Mouse (Mus musculus) kidney, adult 2 months (tissue): Measurements from ENCODE around the gene Igf1r. TPM values are rescaled to one million over a fixed set of nuclear protein-coding genes. Genes with fewer than 3 reads are reported as not detected.

Source experiments
- DNase-seq: peaks from one replicate; pipeline ENCODE4 v3.0.0; 2021
- H3K27ac ChIP-seq: fragments of 200-500 bp; 2 replicates; pipeline ENCODE4 v1.5.1; 2012; ENCODE audit warnings: low read depth, low read length, control low read depth, inconsistent platforms; ENCODE audit not compliant: insufficient read depth
- H3K27me3 ChIP-seq: fragments of 200-500 bp; replicated peaks from 2 replicates; pipeline ENCODE4 v1.6.1; 2012; ENCODE audit warnings: mild to moderate bottlenecking, moderate library complexity, low read length, inconsistent platforms; ENCODE audit not compliant: control insufficient read depth, insufficient read depth
- H3K36me3 ChIP-seq: fragments of 200-500 bp; 2 replicates; pipeline ENCODE4 v1.6.1; 2012; ENCODE audit warnings: mild to moderate bottlenecking, moderate library complexity, low read length, inconsistent platforms; ENCODE audit not compliant: control insufficient read depth, insufficient read depth
- H3K4me1 ChIP-seq: fragments of 200-500 bp; 2 replicates; pipeline ENCODE4 v1.6.1; 2011; ENCODE audit warnings: low read length; ENCODE audit not compliant: control insufficient read depth, insufficient read depth
- H3K4me3 ChIP-seq: fragments of 200-500 bp; 2 replicates; pipeline ENCODE4 v1.5.1; 2011; ENCODE audit warnings: mild to moderate bottlenecking, low read depth, low read length, control low read depth; ENCODE audit not compliant: insufficient read depth
- CTCF ChIP-seq: fragments of 200-500 bp; conservative IDR thresholded peaks from 2 replicates; pipeline ENCODE4 v1.5.1; 2011; ENCODE audit warnings: low read depth, mild to moderate bottlenecking, control low read depth, low read length, moderate library complexity, mixed read lengths; ENCODE audit not compliant: insufficient read depth, insufficient read length
- POLR2A ChIP-seq: fragments of 200-500 bp; IDR thresholded peaks from one replicate; pipeline ENCODE4 v1.6.1; 2011; ENCODE audit warnings: low read depth, low read length, control low read depth
- WGBS: fragments of 180-500 bp; shearing (Covaris S2); methylation state at CpG from one replicate; pipeline ENCODE4 v1.1.7; 2018; 5-methylcytosine and 5-hydroxymethylcytosine counted together
- polyA plus RNA-seq: library from polyadenylated mRNA; depleted of rRNA; stranded (reverse); fragments of >200 nt; gene quantifications from 2 replicates; pipeline ENCODE4 v1.2.3, GENCODE M21; 2012

Gene Igf1r
- polyA plus RNA-seq, 1 experiment = 29.2 TPM

- Histone ChIP-seq H3K27ac (no peak overlapping the region), H3K4me1 (peaks cover 15% of the 10 kb centered on the region; the same call in 1 of the 2 replicates), H3K27me3 (no peaks in the 10 kb centered on the region), H3K4me3 (no peak overlapping the region), H3K36me3 (peaks cover 3% of the 10 kb centered on the region; the same call in 1 of the 2 replicates)
- TF ChIP-seq CTCF = no peak
- no peak for TF ChIP-seq POLR2A
- DNase-seq = no peak
- WGBS = 92% methylated on average over 7 of the region's 7 CpGs
Measured at GRCm38 (mm10) chr7:68006074-68006473, 53.4 kb downstream of the Igf1r start.

GRCm38 (mm10) chr7:68006496-68006895 is 53.9 kb downstream of the Igf1r start:
- DNase-seq = no peak
- Histone ChIP-seq H3K4me3 (no peak overlapping the region), H3K27me3 (no peaks in the 10 kb centered on the region), H3K4me1 (peaks cover 15% of the 10 kb centered on the region; the same call in 1 of the 2 replicates), H3K36me3 (peaks cover 3% of the 10 kb centered on the region; the same call in 1 of the 2 replicates), H3K27ac (no peak overlapping the region)
- TF ChIP-seq CTCF = no peak
- TF ChIP-seq POLR2A = no peak
- WGBS = 76% methylated on average over 6 of the region's 6 CpGs

- Histone ChIP-seq H3K27ac (no peak overlapping the region), H3K4me3 (no peak overlapping the region), H3K36me3 (no peaks in the 10 kb centered on the region), H3K4me1 (peaks cover 22% of the 10 kb centered on the region; the same call in 1 of the 2 replicates), H3K27me3 (no peaks in the 10 kb centered on the region)
- no peak for DNase-seq
- TF ChIP-seq POLR2A = no peak
- no peak for TF ChIP-seq CTCF
- 75% methylated on average over 8 of the region's 8 CpGs for WGBS
Measured at GRCm38 (mm10) chr7:68009635-68010034, 57.0 kb downstream of the Igf1r start.

GRCm38 (mm10) chr7:68010168-68010567 is 57.5 kb downstream of the Igf1r start:
- Histone ChIP-seq H3K27ac (no peak overlapping the region), H3K27me3 (no peaks in the 10 kb centered on the region), H3K4me3 (no peak overlapping the region), H3K4me1 (peaks cover 22% of the 10 kb centered on the region; the same call in 1 of the 2 replicates), H3K36me3 (no peaks in the 10 kb centered on the region)
- WGBS = 66% methylated on average over 7 of the region's 7 CpGs
- no peak for TF ChIP-seq POLR2A
- no peak for TF ChIP-seq CTCF
- DNase-seq = no peak

- no peak overlapping the region for H3K27ac ChIP-seq
- TF ChIP-seq CTCF (no peak), POLR2A (no peak)
- no peak for DNase-seq
- WGBS = 78% methylated on average over 3 of the region's 3 CpGs
- H3K27me3 ChIP-seq = no peaks in the 10 kb centered on the region
- H3K36me3 ChIP-seq = no peaks in the 10 kb centered on the region
- H3K4me1 ChIP-seq = peaks cover 22% of the 10 kb centered on the region; the same call in 1 of the 2 replicates
- no peak overlapping the region for H3K4me3 ChIP-seq
Measured at GRCm38 (mm10) chr7:68010802-68011201, 58.2 kb downstream of the Igf1r start.

GRCm38 (mm10) chr7:68011385-68012122 is 58.9 kb downstream of the Igf1r start:
- TF ChIP-seq CTCF (no peak), POLR2A (no peak)
- Histone ChIP-seq H3K4me1 (peaks cover 22% of the 10 kb centered on the region; the same call in 1 of the 2 replicates), H3K27ac (no peak overlapping the region), H3K36me3 (no peaks in the 10 kb centered on the region), H3K27me3 (no peaks in the 10 kb centered on the region), H3K4me3 (no peak overlapping the region)
- no peak for DNase-seq
- WGBS = 75% methylated on average over 13 of the region's 13 CpGs

GRCm38 (mm10) chr7:68012123-68012474 is 59.5 kb downstream of the Igf1r start:
- H3K27ac ChIP-seq = peak overlapping the region; percentile 47; the same call in 1 of the 2 replicates
- DNase-seq = peak; percentile 43
- peaks cover 22% of the 10 kb centered on the region; the same call in 1 of the 2 replicates for H3K4me1 ChIP-seq
- WGBS = 53% methylated on average over 6 of the region's 6 CpGs
- H3K4me3 ChIP-seq = no peak overlapping the region
- no peaks in the 10 kb centered on the region for H3K36me3 ChIP-seq
- no peak for TF ChIP-seq POLR2A
- TF ChIP-seq CTCF = no peak
- no peaks in the 10 kb centered on the region for H3K27me3 ChIP-seq
